Mouse (Mus musculus): ENCODE data around the gene Zfp354a.
"Not testable (repeated sequence)": the region's sequence is repeated elsewhere in the genome, so short reads cannot be mapped to it uniquely, and the experiment has no call there.

Gene Zfp354a

GRCm38 (mm10) chr11:51059151-51059571 is at the start of gene Zfp354a:
Gene Zfp354a, plus strand, starts transcription at chr11:51059257.
- DNase-seq (ENCODE audit: low read depth, low spot score), result peak; percentile 58

- DNase-seq (ENCODE audit: low read depth, low spot score), result no peak
These were observed 47.2 kb upstream of the Zfp354a start for GRCm38 (mm10) chr11:51011821-51012220.

DNA sequence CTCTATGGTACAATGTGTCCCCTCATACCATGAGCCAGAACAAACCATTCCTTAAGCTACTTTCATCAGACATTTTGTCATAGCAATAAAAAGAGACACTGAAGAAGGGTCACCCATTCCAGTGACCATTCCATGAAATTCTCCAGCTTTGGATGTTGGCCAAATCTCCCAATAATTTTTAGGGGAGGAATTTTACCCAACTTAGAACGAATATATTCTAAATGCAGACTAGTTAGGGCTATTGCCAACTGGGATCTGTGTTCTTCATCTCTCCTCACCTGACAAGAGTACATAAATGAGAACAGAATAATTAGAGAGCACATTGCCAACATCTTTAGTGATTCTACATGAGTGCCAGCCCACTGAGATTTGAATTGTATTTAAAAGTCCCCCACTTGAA is 45.1 kb upstream of the Zfp354a start, which contains the start of gene Olfr54:
Gene Olfr54 (plus strand): TSS at position 301 of the 400 bp plus-strand sequence.
- no peak for DNase-seq (ENCODE audit: low read depth, low spot score)

DNA sequence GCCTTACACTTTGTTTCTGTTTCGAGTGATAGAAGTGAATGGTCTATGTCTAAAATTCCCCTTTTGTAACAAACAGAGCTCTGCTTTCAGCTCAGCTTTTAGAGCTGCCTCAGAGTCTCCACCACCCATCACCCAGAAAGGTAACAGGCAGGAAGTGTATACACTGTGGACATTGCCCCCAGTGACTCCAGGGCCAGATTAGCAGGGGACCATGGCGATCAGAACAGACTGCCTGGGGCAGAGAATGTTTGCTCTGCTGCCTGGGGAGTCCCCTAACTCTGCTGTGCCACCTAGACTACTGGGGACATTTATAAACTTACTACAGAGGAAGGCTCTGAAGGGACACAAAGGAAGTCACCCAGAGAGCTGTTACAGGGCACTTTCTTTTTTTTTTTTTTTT is 42.7 kb upstream of the Zfp354a start:
- no peak for DNase-seq (ENCODE audit: low read depth, low spot score)

DNA sequence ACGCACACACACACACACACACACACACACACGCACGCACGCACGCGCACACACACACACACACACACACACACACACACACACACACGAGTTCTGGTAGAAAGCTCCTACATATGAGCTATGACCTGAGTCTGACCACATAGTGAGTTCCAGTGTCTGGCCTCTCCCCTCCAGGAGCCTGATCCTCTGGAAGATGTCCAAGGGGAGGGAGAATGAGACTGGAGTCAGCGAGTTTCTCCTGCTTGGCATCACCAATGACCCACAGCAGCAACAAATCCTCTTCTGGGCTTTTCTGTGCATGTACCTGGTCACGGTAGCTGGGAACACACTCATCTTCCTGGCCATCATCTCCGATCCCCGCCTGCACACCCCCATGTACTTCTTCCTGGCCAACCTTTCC is 32.2 kb upstream of the Zfp354a start:
- not testable (repeated sequence) for DNase-seq (ENCODE audit: low read depth, low spot score)

DNA sequence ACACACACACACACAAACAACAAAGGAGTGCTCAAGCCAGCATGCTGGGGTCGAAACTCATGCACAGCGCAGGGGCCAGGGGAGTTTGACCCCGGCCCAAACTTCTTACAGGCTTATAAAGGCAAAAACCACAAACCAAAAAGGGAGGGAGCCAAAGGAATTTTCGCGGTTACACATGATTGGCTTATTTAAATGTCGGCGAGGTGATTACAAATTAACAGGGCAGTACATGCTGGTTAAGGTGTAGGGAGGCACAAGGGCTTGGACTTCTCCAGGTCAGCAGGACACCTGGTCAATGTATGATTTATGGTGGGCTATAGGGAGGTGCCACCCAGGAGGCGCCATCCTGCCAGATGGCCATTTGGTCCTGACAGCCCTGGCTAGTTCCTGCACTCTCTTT is 29.7 kb upstream of the Zfp354a start:
- not testable (repeated sequence) for DNase-seq (ENCODE audit: low read depth, low spot score)

GRCm38 (mm10) chr11:51030225-51030624 is 28.8 kb upstream of the Zfp354a start:
- DNase-seq (ENCODE audit: low read depth, low spot score), result no peak

DNA sequence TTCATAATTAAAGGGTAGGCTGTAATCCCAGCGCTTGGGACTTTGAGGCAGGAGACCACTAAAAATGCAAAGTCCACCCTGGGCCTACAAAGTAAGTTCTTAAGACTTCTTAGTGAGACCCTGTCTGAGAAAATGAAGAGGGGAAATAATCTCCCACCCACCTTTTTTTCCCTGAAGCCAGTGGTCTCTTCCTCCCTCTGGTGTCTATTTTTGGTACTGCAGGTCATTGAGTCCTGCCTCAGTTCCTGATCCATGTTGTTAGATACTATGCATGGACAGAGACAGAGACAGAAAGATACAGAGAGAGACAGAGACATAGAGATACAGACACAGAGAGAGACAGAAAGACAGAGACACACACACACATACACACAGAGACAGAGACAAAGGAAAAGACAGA is 26.2 kb upstream of the Zfp354a start:
- peak; percentile 4 for DNase-seq (ENCODE audit: low read depth, low spot score)

GRCm38 (mm10) chr11:51034141-51034540 is 24.9 kb upstream of the Zfp354a start:
- DNase-seq (ENCODE audit: low read depth, low spot score), result not testable (repeated sequence)

DNA sequence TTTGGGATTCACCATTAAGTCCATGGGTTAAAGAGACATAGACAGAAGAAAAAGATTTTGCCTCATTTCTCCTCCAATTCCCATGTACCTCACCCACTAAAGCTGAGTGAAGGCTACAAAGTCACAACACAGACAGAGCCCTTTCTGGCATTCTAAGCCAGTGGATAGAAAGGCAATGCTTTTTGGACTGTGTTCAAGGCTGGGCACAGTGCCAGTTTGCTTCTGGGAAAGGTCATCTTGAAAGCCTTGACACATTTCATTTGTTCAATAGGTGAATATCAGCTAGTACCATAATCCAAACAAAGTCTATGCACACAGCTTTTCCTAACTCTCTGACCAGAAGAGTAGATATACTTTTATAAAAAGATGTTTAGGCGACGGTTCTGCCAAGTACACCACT is 23.1 kb upstream of the Zfp354a start:
- no peak for DNase-seq (ENCODE audit: low read depth, low spot score)

DNA sequence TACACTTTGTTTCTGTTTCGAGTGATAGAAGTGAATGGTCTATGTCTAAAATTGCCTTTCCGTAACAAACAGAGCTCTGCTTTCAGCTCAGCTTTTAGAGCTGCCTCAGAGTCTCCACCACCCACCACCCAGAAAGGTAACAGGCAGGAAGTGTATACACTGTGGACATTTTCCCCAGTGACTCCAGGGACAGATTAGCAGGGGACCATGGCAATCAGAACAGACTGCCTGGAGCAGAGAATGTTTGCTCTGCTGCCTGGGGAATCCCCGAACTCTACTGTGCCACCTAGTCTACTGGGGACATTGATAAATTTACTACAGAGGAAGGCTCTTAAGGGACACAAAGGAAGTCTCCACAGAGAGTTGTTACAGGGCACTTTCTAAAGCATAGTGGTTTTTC is 14.3 kb upstream of the Zfp354a start:
- DNase-seq (ENCODE audit: low read depth, low spot score), result not testable (repeated sequence)

DNA sequence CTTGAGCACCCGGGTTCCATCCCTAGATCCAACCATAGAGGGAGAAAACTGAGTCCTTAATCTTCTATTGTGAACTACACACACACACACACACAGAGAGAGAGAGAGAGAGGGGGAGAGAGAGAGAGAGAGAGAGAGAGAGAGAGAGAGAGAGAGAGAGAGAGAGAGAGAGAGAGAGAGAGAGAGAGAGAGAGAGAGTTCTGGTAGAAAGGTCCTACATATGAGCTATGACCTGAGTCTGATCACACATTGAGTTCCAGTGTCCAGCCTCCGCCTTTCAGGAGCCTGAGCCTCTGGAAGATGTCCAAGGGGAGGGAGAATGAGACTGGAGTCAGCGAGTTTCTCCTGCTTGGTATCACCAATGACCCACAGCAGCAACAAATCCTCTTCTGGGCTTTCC is 11.2 kb upstream of the Zfp354a start, which contains the start of gene Olfr1375:
Gene Olfr1375 (plus strand): TSS at position 301 of the 400 bp plus-strand sequence.
- not testable (repeated sequence) for DNase-seq (ENCODE audit: low read depth, low spot score)

- no peak for DNase-seq (ENCODE audit: low read depth, low spot score)
These were observed 7.4 kb upstream of the Zfp354a start for GRCm38 (mm10) chr11:51051678-51052077.

DNA sequence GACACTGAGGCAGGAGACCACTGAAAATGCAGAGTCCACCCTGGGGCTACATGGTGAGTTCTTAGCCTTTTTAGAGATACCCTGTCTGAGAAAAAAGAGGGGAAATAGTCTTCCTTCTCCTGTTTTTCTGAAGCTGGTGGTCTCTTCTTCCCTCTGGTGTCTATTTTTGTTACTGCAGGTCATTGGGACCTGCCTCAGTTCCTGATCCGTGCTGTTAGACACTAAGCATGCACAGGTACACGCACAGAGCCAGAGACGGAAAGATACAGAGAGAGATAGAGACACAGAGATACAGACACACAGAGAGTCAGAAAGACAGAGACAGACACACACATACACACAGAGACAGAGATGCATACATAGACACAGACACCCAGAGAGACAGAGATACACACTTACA is 5.8 kb upstream of the Zfp354a start:
- DNase-seq (ENCODE audit: low read depth, low spot score), result no peak

DNA sequence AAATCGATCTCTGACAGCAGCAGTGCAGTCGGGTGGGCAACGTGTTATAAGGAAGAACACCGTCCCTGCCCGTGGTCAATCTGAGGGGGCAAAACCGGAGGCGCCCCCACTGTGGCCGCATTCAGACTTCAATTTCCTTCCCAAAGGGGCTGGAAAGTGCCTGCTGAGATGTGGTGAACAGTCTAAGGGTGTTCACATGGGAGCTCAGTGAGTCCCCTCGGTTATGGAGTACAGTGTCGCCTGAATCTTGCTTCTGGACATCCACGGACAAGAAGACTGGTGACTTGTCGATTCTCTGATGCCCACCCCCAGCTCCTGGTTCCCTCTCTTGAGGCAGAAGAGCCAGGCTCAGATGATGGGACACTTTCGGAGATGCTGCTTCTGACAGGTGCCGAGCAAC is 583 bp downstream of the Zfp354a start:
- DNase-seq (ENCODE audit: low read depth, low spot score), result no peak

GRCm38 (mm10) chr11:51060981-51061380 is 1.9 kb downstream of the Zfp354a start:
- no peak for DNase-seq (ENCODE audit: low read depth, low spot score)

DNA sequence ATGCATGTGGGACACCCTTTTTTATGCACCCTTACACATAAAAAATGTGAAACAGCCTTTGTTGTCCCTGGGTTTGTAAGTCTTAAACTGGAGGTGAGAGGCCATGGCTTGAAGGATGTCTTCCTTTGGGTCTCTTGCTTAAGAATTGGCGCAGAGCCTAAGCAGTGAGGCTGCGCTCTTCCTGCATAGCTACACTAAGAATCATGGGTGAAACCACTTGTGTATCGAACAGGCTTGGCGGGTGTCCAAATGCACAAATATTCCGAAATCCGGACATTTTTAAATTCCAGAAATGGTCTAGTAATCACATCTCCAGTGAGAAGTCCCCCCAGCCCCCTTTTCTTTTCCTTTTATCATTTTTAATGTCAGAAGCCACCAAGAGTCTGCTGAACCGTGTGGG is 4.2 kb downstream of the Zfp354a start:
- DNase-seq (ENCODE audit: low read depth, low spot score), result no peak

DNA sequence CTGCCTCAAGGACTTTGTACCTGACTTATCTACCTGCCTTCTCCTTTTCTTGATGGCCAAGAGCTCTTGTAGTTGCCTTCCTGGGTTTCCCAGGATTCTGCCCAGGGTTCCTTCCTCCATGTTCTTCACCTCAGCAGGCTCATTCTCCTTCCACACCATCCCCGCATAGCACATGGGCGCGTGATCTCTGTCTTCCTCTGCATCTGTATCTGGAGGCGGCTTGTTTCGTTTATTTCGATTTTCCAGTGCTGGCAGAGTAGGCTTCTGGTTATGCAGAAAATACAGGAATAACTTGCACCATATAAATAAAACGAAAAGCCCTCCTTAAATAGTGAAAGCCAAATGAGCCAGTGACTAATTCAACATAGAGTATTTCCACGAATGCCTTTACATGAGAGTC is 4.8 kb downstream of the Zfp354a start:
- DNase-seq (ENCODE audit: low read depth, low spot score), result no peak

GRCm38 (mm10) chr11:51084527-51084926 is 25.5 kb downstream of the Zfp354a start:
- peak; percentile 4 for DNase-seq (ENCODE audit: low read depth, low spot score)

DNA sequence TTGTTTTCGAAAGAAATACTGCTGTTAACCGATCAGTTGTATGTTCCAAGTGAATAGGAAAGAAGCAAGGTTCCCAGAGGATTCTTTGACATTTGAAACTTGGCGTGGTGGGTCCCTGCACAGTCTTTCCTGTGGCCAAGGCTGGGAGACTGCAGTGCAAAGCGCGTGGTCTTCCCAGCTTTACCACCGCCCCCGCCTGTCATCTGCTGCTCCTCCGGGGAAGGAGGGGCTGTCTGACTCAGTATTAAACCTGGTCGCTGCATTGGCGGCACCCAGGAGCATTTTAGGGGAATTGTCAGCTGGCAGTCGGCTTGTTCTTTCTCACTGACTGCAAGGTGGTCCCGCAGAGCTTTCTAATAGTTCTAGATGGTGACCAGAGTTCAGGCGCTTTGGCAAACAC is 26.2 kb downstream of the Zfp354a start:
- DNase-seq (ENCODE audit: low read depth, low spot score), result no peak

- no peak for DNase-seq (ENCODE audit: low read depth, low spot score)
These were observed 48.2 kb downstream of the Zfp354a start for GRCm38 (mm10) chr11:51107261-51107660.

DNA sequence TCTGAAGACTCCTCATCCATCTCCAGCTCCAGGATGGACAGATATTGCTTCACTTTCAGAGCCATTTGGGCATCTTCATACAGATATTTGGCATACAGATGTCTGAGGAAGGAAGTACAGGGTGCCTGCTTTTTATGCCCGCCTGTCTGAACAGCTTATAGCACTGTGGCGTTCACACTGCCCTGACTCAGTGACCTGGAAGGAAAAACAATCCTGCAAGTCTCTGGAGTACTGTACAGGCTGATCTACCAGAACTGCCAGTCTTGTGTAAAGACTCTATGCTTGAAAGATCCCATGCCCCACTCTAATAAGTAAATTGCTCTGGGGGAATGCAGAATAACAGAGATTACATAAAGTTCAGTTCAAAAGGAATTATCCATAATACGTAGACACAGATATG is 51.6 kb downstream of the Zfp354a start:
- no peak for DNase-seq (ENCODE audit: low read depth, low spot score)
